Comparison of ENCODE assay signal across 8 mouse cellular contexts in the genomic region with DNA sequence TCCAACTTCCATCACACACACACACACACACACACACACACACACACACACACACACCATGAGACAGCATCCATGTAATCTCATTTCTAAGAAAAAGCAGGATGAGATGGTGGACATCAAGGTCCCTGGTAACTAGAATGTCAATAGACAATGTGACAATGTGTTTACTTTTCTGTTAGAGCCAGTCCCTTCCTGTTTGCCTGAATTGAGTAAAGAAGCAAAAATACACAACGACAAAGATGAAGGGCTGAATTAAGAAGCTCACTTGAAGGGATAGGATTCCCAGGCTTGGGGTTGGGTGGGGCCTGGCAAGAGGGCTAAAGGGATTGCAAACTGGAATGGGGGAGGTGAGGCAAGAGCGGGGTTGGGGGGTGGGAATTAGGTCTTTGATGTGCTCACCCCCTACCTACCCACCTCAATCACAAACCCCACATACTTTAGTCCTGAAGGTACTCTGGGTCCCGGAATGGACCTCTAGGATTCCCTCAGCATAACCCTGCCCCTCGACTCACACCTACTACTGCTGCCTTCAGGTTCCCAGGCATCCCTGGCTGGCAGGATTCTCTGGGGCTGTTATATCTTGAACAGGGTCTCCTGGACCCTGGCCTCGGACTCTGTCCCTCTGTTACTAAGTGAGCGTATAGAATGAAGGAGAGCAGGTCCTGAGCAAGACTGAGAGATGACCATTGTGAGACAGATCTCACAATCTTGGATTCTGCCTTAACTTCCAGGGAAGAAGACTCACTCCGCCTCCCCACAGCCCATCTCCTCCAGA.
DNase-seq lines count a peak whose midpoint lies in the region; ATAC-seq and TF ChIP-seq lines count a peak whose summit lies in the region.

No protein-coding gene starts in this region.

- no peaks in the 10 kb centered on the region for H3K27me3 ChIP-seq in forebrain, embryonic 11.5 days (ENCODE audit: control insufficient read depth, insufficient read depth, low read length)
- no peaks in the 10 kb centered on the region for H3K27me3 ChIP-seq in forebrain, embryonic 15.5 days
- no peaks in the 10 kb centered on the region for H3K27me3 ChIP-seq in liver, adult 2 months (ENCODE audit: control insufficient read depth, insufficient read depth, low read length)
- H3K27me3 ChIP-seq in embryonic facial prominence, embryonic 10.5 days (replicated peaks; ENCODE audit: low read depth, poor library complexity, severe bottlenecking), result peaks cover 39% of the 10 kb centered on the region

- H3K9ac ChIP-seq in forebrain, embryonic 11.5 days (ENCODE audit: low read length), result peak overlapping the region; percentile 2; the same call in 1 of the 2 replicates
- no peak overlapping the region for H3K9ac ChIP-seq in forebrain, embryonic 15.5 days (replicated peaks)
- peak overlapping the region; percentile 2; the same call in 1 of the 2 replicates for H3K9ac ChIP-seq in liver, adult 2 months (ENCODE audit: low read depth, low read length)

- H3K4me1 ChIP-seq in forebrain, embryonic 11.5 days (replicated peaks; ENCODE audit: control insufficient read depth, insufficient read depth, low read length), result peaks cover 15% of the 10 kb centered on the region
- peaks cover 15% of the 10 kb centered on the region for H3K4me1 ChIP-seq in forebrain, embryonic 15.5 days
- peaks cover 16% of the 10 kb centered on the region for H3K4me1 ChIP-seq in liver, adult 2 months (ENCODE audit: control insufficient read depth, insufficient read depth, low read length)
- peaks cover 58% of the 10 kb centered on the region for H3K4me1 ChIP-seq in embryonic facial prominence, embryonic 10.5 days

- no peaks in the 10 kb centered on the region for H3K36me3 ChIP-seq in forebrain, embryonic 11.5 days (ENCODE audit: control insufficient read depth, insufficient read depth, low read length)
- no peaks in the 10 kb centered on the region for H3K36me3 ChIP-seq in forebrain, embryonic 15.5 days
- no peaks in the 10 kb centered on the region for H3K36me3 ChIP-seq in liver, adult 2 months (ENCODE audit: control insufficient read depth, insufficient read depth, low read length)
- H3K36me3 ChIP-seq in embryonic facial prominence, embryonic 10.5 days (replicated peaks), result no peaks in the 10 kb centered on the region
- H3K36me3 ChIP-seq in macrophage (ENCODE audit: inconsistent target), result no peaks in the 10 kb centered on the region

- H3K4me2 ChIP-seq in forebrain, embryonic 11.5 days (ENCODE audit: low read depth, low read length, severe bottlenecking), result peak overlapping the region; percentile 1; the same call in 1 of the 2 replicates
- no peak overlapping the region for H3K4me2 ChIP-seq in forebrain, embryonic 15.5 days (replicated peaks)

- TF ChIP-seq CTCF in liver, adult 2 months (IDR thresholded peaks at IDR 0.05; ENCODE audit: low read depth, low read length), result no peak

- TF ChIP-seq POLR2A in liver, adult 2 months (IDR thresholded peaks at IDR 0.05; ENCODE audit: extremely low read depth, insufficient read depth, low read length), result no peak

- no peaks in the 10 kb centered on the region for H3K9me3 ChIP-seq in forebrain, embryonic 11.5 days (ENCODE audit: control insufficient read depth, low read length)
- H3K9me3 ChIP-seq in forebrain, embryonic 15.5 days, result no peaks in the 10 kb centered on the region
- no peaks in the 10 kb centered on the region for H3K9me3 ChIP-seq in embryonic facial prominence, embryonic 10.5 days

- no peak overlapping the region for H3K4me3 ChIP-seq in forebrain, embryonic 11.5 days (ENCODE audit: low read depth, low read length)
- H3K4me3 ChIP-seq in forebrain, embryonic 15.5 days, result no peak overlapping the region
- no peak overlapping the region for H3K4me3 ChIP-seq in liver, adult 2 months (ENCODE audit: insufficient read depth, low read depth, low read length)
- H3K4me3 ChIP-seq in embryonic facial prominence, embryonic 10.5 days, result no peak overlapping the region
- no peak overlapping the region for H3K4me3 ChIP-seq in macrophage (ENCODE audit: inconsistent target)

- H3K79me2 ChIP-seq in liver, adult 2 months (ENCODE audit: control insufficient read depth, insufficient read depth, low read length), result no peaks in the 10 kb centered on the region
- H3K79me2 ChIP-seq in macrophage (ENCODE audit: inconsistent target), result no peaks in the 10 kb centered on the region

- WGBS in forebrain, embryonic 11.5 days, result 54% methylated on average over 7 of the region's 7 CpGs
- WGBS in forebrain, embryonic 15.5 days, result 64% methylated on average over 7 of the region's 7 CpGs
- 47% methylated on average over 7 of the region's 7 CpGs for WGBS in liver, adult 2 months
- WGBS in embryonic facial prominence, embryonic 10.5 days, result 54% methylated on average over 7 of the region's 7 CpGs
- 89% methylated on average over 6 of the region's 7 CpGs for WGBS in macrophage (ENCODE audit: missing documents)

- no peak overlapping the region for H3K27ac ChIP-seq in forebrain, embryonic 11.5 days (ENCODE audit: low read depth, low read length)
- no peak overlapping the region for H3K27ac ChIP-seq in forebrain, embryonic 15.5 days (replicated peaks)
- peak overlapping the region; percentile 72 for H3K27ac ChIP-seq in liver, adult 2 months (replicated peaks; ENCODE audit: insufficient read depth, low read depth, low read length)
- peak overlapping the region; percentile 75; the same call in 1 of the 2 replicates for H3K27ac ChIP-seq in embryonic facial prominence, embryonic 10.5 days (replicated peaks)
- H3K27ac ChIP-seq in macrophage, result peak overlapping the region; percentile 95

- DNase-seq in forebrain, embryonic 11.5 days (ENCODE audit: low spot score), result no peak
- DNase-seq in liver, adult 2 months (ENCODE audit: extremely low read depth, low read depth, low spot score), result peak; percentile 65
- no peak for DNase-seq in liver
- DNase-seq in embryonic facial prominence, embryonic 10.5 days (ENCODE audit: low spot score), result no peak
- no peak for DNase-seq in gastrocnemius, adult 8-10 months (ENCODE audit: low spot score in 2 of 2)

- ATAC-seq in forebrain, embryonic 11.5 days (replicated peaks; ENCODE audit: low FRiP score), result no peak
- ATAC-seq in forebrain, embryonic 15.5 days (replicated peaks), result no peak
- ATAC-seq in megakaryocyte-erythroid progenitor cell, adult 5-6 weeks (replicated peaks; ENCODE audit: low FRiP score, low TSS enrichment, poor library complexity, severe bottlenecking), result no peak

Comparison
In these comparisons a context has a peak if more than half of its experiments do, and no peak if none do; other contexts are left out.
1. H3K27ac ChIP-seq: peak in liver, adult 2 months (single experiment), embryonic facial prominence, embryonic 10.5 days (single experiment) and macrophage (single experiment); none in forebrain, embryonic 11.5 days (single experiment) and forebrain, embryonic 15.5 days (single experiment).